Mouse (Mus musculus): ENCODE measurements around the gene Gm40460.

- no peak for TF ChIP-seq CTCF (IDR thresholded peaks at IDR 0.05; ENCODE audit: extremely low read depth, insufficient read length, insufficient replicate concordance, low read depth, low read length)
- no peak for TF ChIP-seq POLR2A (IDR thresholded peaks at IDR 0.05; ENCODE audit: low read depth, low read length)
Measured at GRCm38 (mm10) chr7:142205488-142205887, 35.4 kb downstream of the Gm40460 start.

Data from small intestine, adult 2 months (tissue).